Mouse (Mus musculus): ENCODE measurements around the gene Frmd4b. TPM values are rescaled to one million over a fixed set of nuclear protein-coding genes. Genes with fewer than 3 reads are reported as not detected.
"Not testable (repeated sequence)": the region's sequence is repeated elsewhere in the genome, so short reads cannot be mapped to it uniquely, and the experiment has no call there.

The Frmd4b gene
- polyA plus RNA-seq, 1 experiment from 2014 or later: 11.1 TPM

GRCm38 (mm10) chr6:97434753-97435152 lies 182.6 kb downstream of the Frmd4b start:
- WGBS: 77% methylated on average over 4 of the region's 4 CpGs
- Histone ChIP-seq H3K27me3 (replicated peaks; ENCODE audit: insufficient read depth, low read length) (no peaks in the 10 kb centered on the region), H3K4me1 (ENCODE audit: insufficient read depth, low read depth, low read length) (no peaks in the 10 kb centered on the region), H3K27ac (ENCODE audit: low read length) (no peak overlapping the region), H3K4me2 (replicated peaks; ENCODE audit: low read depth, low read length) (no peak overlapping the region), H3K9me3 (ENCODE audit: low read length) (no peaks in the 10 kb centered on the region), H3K36me3 (ENCODE audit: insufficient read depth, low read length) (no peaks in the 10 kb centered on the region), H3K4me3 (ENCODE audit: low read depth, low read length) (no peak overlapping the region), H3K9ac (replicated peaks; ENCODE audit: low read depth) (no peak overlapping the region)
- no peak for ATAC-seq
- TF ChIP-seq EP300 (IDR thresholded peaks at IDR 0.05) (no peak), CTCF (IDR thresholded peaks at IDR 0.05) (no peak)
- DNase-seq (ENCODE audit: low spot score): no peak

GRCm38 (mm10) chr6:97431309-97432004 lies 185.9 kb downstream of the Frmd4b start:
- WGBS: 65% methylated on average over 10 of the region's 10 CpGs
- Histone ChIP-seq H3K27ac (ENCODE audit: low read length) (0 out of 2 replicates have a peak overlapping the region, but pooled peaks have one; percentile 3), H3K4me3 (ENCODE audit: low read depth, low read length) (no peak overlapping the region)

GRCm38 (mm10) chr6:97430519-97430918 lies 186.8 kb downstream of the Frmd4b start:
- H3K9ac ChIP-seq (replicated peaks; ENCODE audit: low read depth): no peak overlapping the region
- H3K9me3 ChIP-seq (ENCODE audit: low read length): no peaks in the 10 kb centered on the region
- no peak for TF ChIP-seq CTCF (IDR thresholded peaks at IDR 0.05)
- TF ChIP-seq EP300 (IDR thresholded peaks at IDR 0.05): no peak
- no peak overlapping the region for H3K27ac ChIP-seq (ENCODE audit: low read length)
- H3K36me3 ChIP-seq (ENCODE audit: insufficient read depth, low read length): no peaks in the 10 kb centered on the region
- no peak for DNase-seq (ENCODE audit: low spot score)
- no peak overlapping the region for H3K4me3 ChIP-seq (ENCODE audit: low read depth, low read length)
- WGBS: 35% methylated on average over 6 of the region's 6 CpGs
- no peaks in the 10 kb centered on the region for H3K27me3 ChIP-seq (replicated peaks; ENCODE audit: insufficient read depth, low read length)
- no peaks in the 10 kb centered on the region for H3K4me1 ChIP-seq (ENCODE audit: insufficient read depth, low read depth, low read length)
- no peak overlapping the region for H3K4me2 ChIP-seq (replicated peaks; ENCODE audit: low read depth, low read length)
- no peak for ATAC-seq

More at GRCm38 (mm10) chr6:97431309-97432004, 185.9 kb downstream of the Frmd4b start:
- no peaks in the 10 kb centered on the region for H3K9me3 ChIP-seq (ENCODE audit: low read length)
- H3K4me2 ChIP-seq (replicated peaks; ENCODE audit: low read depth, low read length): no peak overlapping the region
- DNase-seq (ENCODE audit: low spot score): no peak
- no peaks in the 10 kb centered on the region for H3K4me1 ChIP-seq (ENCODE audit: insufficient read depth, low read depth, low read length)
- no peaks in the 10 kb centered on the region for H3K36me3 ChIP-seq (ENCODE audit: insufficient read depth, low read length)
- no peak overlapping the region for H3K9ac ChIP-seq (replicated peaks; ENCODE audit: low read depth)
- TF ChIP-seq EP300 (IDR thresholded peaks at IDR 0.05) (no peak), CTCF (IDR thresholded peaks at IDR 0.05) (no peak)
- ATAC-seq: no peak
- H3K27me3 ChIP-seq (replicated peaks; ENCODE audit: insufficient read depth, low read length): no peaks in the 10 kb centered on the region

GRCm38 (mm10) chr6:97429688-97430343 lies 187.5 kb downstream of the Frmd4b start:
- no peak overlapping the region for H3K4me3 ChIP-seq (ENCODE audit: low read depth, low read length)
- DNase-seq (ENCODE audit: low spot score) (no peak), ATAC-seq (no peak)
- no peaks in the 10 kb centered on the region for H3K4me1 ChIP-seq (ENCODE audit: insufficient read depth, low read depth, low read length)
- H3K9ac ChIP-seq (replicated peaks; ENCODE audit: low read depth): no peak overlapping the region
- H3K9me3 ChIP-seq (ENCODE audit: low read length): no peaks in the 10 kb centered on the region
- WGBS: 13% methylated on average over 2 of the region's 2 CpGs
- H3K27ac ChIP-seq (ENCODE audit: low read length): no peak overlapping the region
- no peak for TF ChIP-seq EP300 (IDR thresholded peaks at IDR 0.05)
- no peak for TF ChIP-seq CTCF (IDR thresholded peaks at IDR 0.05)
- H3K27me3 ChIP-seq (replicated peaks; ENCODE audit: insufficient read depth, low read length): no peaks in the 10 kb centered on the region
- H3K4me2 ChIP-seq (replicated peaks; ENCODE audit: low read depth, low read length): no peak overlapping the region
- H3K36me3 ChIP-seq (ENCODE audit: insufficient read depth, low read length): no peaks in the 10 kb centered on the region

- Histone ChIP-seq H3K4me2 (replicated peaks; ENCODE audit: low read depth, low read length) (no peak overlapping the region), H3K27me3 (replicated peaks; ENCODE audit: insufficient read depth, low read length) (no peaks in the 10 kb centered on the region), H3K27ac (ENCODE audit: low read length) (no peak overlapping the region), H3K4me1 (ENCODE audit: insufficient read depth, low read depth, low read length) (no peaks in the 10 kb centered on the region), H3K4me3 (ENCODE audit: low read depth, low read length) (no peak overlapping the region), H3K9me3 (ENCODE audit: low read length) (no peaks in the 10 kb centered on the region), H3K36me3 (ENCODE audit: insufficient read depth, low read length) (no peaks in the 10 kb centered on the region), H3K9ac (replicated peaks; ENCODE audit: low read depth) (no peak overlapping the region)
- peak; percentile 52 for ATAC-seq
- 62% methylated on average over 7 of the region's 7 CpGs for WGBS
- DNase-seq (ENCODE audit: low spot score): peak; percentile 85
- TF ChIP-seq CTCF (IDR thresholded peaks at IDR 0.05) (peak; percentile 94), EP300 (IDR thresholded peaks at IDR 0.05) (no peak)
Measured at GRCm38 (mm10) chr6:97419771-97420446, 197.4 kb downstream of the Frmd4b start.

GRCm38 (mm10) chr6:97416972-97417554 lies 200.3 kb downstream of the Frmd4b start:
- no peaks in the 10 kb centered on the region for H3K36me3 ChIP-seq (ENCODE audit: insufficient read depth, low read length)
- TF ChIP-seq EP300 (IDR thresholded peaks at IDR 0.05) (no peak), CTCF (IDR thresholded peaks at IDR 0.05) (peak; percentile 97)
- no peaks in the 10 kb centered on the region for H3K9me3 ChIP-seq (ENCODE audit: low read length)
- H3K27me3 ChIP-seq (replicated peaks; ENCODE audit: insufficient read depth, low read length): no peaks in the 10 kb centered on the region
- H3K27ac ChIP-seq (ENCODE audit: low read length): no peak overlapping the region
- DNase-seq (ENCODE audit: low spot score) (peak; percentile 82), ATAC-seq (peak; percentile 82)
- no peaks in the 10 kb centered on the region for H3K4me1 ChIP-seq (ENCODE audit: insufficient read depth, low read depth, low read length)
- no peak overlapping the region for H3K4me2 ChIP-seq (replicated peaks; ENCODE audit: low read depth, low read length)
- no peak overlapping the region for H3K4me3 ChIP-seq (ENCODE audit: low read depth, low read length)
- 59% methylated on average over 13 of the region's 13 CpGs for WGBS
- H3K9ac ChIP-seq (replicated peaks; ENCODE audit: low read depth): no peak overlapping the region

GRCm38 (mm10) chr6:97415578-97415977 lies 201.8 kb downstream of the Frmd4b start:
- not testable (repeated sequence) for H3K36me3 ChIP-seq (ENCODE audit: insufficient read depth, low read length); H3K9ac ChIP-seq (replicated peaks; ENCODE audit: low read depth); DNase-seq (ENCODE audit: low spot score); H3K4me3 ChIP-seq (ENCODE audit: low read depth, low read length); H3K27ac ChIP-seq (ENCODE audit: low read length); H3K27me3 ChIP-seq (replicated peaks; ENCODE audit: insufficient read depth, low read length); H3K9me3 ChIP-seq (ENCODE audit: low read length); H3K4me1 ChIP-seq (ENCODE audit: insufficient read depth, low read depth, low read length); ATAC-seq; H3K4me2 ChIP-seq (replicated peaks; ENCODE audit: low read depth, low read length)
- 84% methylated on average over 4 of the region's 4 CpGs for WGBS

All from lung, postnatal 0 days (tissue).